Mouse (Mus musculus) adipose tissue, adult 10 weeks (tissue): ENCODE measurements around the gene Sertad1. TPM values are rescaled to one million over a fixed set of nuclear protein-coding genes. Genes with fewer than 3 reads are reported as not detected.

Source experiments
- polyA plus RNA-seq: library from polyadenylated mRNA; stranded (reverse); fragments of 350-450 nt; fragmentation: Illumina TruSeq; extraction: RNeasy Lipid Tissue Mini Kit (QIAGEN cat#74804); gene quantifications from one replicate; pipeline ENCODE4 v1.2.3, GENCODE M21; 2014; ENCODE audit warnings: low read depth, low replicate concordance

Sertad1 gene
- 16.7 TPM for polyA plus RNA-seq

DNA sequence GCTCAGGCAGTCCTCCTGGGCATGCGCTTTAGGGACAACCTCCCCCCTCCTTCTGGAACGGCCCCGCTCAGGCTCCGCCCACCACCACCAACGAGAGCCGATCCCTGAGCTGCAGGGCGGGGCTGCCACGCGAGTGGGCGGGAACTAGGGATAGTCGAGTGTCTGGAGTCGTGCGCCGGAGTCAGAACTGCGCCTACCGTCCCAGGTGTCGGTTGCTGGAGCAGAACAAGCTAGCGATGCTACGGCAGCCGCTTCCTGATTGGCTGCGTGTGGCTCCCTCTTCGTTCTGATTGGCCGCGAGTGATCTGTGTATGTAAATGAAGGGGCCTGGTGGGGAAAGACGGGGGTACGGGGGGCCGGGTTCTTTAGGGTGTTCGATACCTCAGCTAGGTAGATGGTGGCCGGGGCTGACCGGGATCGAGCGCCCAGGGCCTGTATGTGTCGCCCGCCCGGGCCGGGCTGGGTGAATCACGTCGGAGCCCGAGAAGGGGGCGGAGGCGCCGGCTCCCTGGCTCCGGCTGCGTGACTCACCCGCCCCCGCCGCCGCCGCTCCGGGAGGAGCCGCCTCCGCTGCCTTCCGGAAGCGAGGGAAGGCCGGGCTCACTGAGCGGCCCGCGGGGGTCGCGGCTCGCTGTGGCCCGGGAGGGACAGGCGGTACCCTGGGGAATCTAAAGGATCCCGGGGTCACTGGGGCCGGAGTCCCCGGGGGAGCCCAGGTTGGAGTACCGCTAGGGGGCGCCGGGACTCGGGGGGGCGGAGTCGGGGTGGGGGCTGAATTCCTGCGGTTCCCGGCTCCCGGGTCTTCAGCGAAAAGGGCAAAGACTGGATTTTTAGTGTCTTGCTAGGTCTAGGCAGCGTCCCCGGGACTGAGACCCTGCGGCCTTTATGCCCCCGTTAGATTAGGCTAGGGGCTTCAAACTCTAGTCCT, at the start of gene Sertad1:
Sertad1 (plus strand) TSS at position 141 of the 928 bp plus-strand sequence.

DNA sequence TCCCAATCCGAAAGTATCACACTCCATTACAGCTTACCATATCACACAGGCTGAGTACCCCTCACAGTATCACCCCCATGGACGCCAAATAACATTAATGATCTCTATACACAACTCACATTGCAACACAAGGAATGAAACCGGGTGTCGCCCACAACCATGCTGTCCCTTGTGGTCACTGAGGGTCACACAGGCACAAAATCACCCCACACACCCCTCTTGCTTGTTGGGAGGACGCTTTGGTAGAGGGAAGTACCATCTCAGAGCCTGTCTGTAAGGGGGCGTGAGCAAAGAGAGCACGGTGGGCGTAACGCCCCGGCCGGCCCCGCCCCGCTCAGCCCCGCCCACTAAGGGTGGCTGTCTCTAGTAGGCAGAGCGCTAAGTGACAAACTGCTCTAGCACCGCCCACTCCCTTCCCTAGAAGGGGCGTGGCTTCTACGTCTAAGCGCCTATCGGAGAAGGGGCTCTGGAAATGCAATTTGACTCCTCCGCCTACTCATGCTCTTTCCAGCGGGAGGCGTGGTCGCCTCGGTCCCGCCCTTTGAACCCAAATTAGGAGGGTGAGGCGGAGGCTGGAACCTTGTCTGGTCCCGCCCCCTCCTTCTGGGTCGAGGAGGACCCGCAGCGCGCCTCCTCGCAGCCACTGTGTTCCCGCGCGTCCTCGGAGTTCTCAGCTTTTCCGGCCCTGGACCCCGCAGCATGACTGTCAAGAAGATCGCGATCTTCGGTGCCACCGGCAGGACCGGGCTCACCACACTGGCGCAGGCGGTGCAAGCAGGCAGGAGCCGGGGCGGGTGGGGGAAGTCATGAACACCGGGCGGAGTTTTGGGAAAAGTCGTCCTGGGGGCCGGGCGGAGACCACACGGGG, 39.1 kb upstream of the Sertad1 start, which contains the start of the genes Sptbn4 and Blvrb:
Sptbn4 (minus strand) TSS at position 268 of the 868 bp plus-strand sequence.
Blvrb (plus strand) TSS at position 560 of the 868 bp plus-strand sequence.

DNA sequence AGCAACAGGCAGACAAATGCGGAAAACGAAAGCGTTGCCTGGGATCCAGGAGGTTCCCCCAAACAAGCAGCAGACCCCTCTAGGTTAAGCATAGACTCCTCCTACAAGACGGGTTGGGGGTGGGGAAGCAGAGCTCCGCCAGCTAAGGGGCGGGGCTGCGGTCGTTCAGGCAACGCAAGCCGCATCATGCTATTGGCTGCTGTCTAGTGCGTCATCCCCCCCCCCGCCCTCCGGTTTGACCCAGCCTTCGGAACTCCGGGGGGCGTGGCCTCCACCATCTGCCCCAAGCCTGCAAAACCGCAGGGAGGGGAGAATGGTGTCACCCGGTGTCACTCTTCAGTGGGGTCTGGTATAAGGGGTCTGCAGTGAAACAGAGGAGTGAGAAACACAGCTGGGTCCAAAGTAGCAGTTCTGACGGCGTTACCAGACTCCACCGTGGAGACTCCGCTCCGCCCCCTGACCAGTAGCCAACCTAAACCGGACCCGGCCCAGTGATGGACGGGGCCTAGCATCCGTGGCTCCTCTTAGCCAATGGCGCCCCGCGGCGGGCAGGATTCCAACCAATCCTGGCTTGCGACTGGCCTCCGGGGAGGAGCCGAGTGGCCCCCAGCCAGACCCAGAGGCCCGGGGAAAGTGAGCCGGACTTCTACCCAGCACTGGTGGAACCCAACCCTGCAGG, 13.4 kb upstream of the Sertad1 start, which contains the start of gene Sertad3:
Sertad3 (plus strand) TSS at position 613 of the 679 bp plus-strand sequence.

DNA sequence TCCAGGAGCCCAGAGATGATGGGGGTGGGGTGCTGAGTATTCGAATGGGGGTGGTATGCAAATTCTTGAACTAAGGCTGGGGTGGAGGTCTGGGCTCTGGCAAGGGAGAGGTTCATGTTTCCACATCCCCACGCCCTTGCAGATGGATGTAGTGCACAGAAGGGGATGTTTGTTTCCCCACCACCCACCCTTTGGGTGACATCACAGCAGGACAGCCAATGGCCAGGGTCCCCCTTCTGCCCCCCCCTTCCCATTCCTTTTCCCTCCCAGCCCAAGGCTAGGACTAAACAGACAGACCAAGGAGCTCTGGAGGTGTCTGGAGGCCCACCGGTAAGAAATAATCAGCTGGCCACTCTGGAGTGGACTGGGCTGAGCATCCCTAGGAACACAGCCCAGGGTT, 12.3 kb downstream of the Sertad1 start, which contains the start of gene Prx:
Prx (plus strand) TSS at position 289 of the 400 bp plus-strand sequence.

DNA sequence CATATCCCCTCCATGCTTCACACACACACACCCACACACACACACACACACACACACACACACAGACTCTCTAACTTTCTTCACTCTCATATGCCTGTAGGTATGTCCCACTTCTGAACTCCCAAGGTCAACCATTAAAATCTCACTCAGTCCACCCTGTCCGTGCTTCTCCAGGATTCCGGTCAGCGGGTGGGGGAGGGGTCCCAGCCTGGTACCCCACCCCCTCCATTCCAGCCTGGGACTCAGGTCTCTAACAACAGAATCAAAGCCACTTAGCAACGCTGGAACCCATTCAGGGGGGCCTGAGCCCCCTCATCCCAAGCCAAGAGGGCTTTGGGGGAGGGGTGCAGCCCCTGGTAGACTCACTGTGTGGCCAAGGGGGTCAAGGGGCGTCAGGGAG, 36.3 kb downstream of the Sertad1 start, which contains the start of gene Hipk4:
Hipk4 (plus strand) TSS at position 301 of the 400 bp plus-strand sequence.

Other genes starting within 250 kb of the Sertad1 start
- gene Numbl, start 228.5 kb upstream of the Sertad1 start, polyA plus RNA-seq = 11.0 TPM
- 175 TPM for gene Ltbp4, start 149.2 kb upstream of the Sertad1 start, polyA plus RNA-seq
- 27.0 TPM for gene Shkbp1, start 130.9 kb upstream of the Sertad1 start, polyA plus RNA-seq
- 1.2 TPM for gene Gm20479, start 129.5 kb upstream of the Sertad1 start, polyA plus RNA-seq
- 0.56 TPM for gene Sptbn4, start 39.2 kb upstream of the Sertad1 start, polyA plus RNA-seq
- 56.7 TPM for gene Blvrb, start 38.9 kb upstream of the Sertad1 start, polyA plus RNA-seq
- 7.5 TPM for gene Sertad3, start 13.1 kb upstream of the Sertad1 start, polyA plus RNA-seq
- 2.0 TPM for gene Prx, start 12.4 kb downstream of the Sertad1 start, polyA plus RNA-seq
- 1.7 TPM for gene Hipk4, start 36.4 kb downstream of the Sertad1 start, polyA plus RNA-seq
- gene Pld3, start 66.3 kb downstream of the Sertad1 start, polyA plus RNA-seq = 98.1 TPM
- gene 2310022A10Rik, start 66.3 kb downstream of the Sertad1 start, polyA plus RNA-seq = 13.5 TPM
- 123 TPM for gene Akt2, start 104.6 kb downstream of the Sertad1 start, polyA plus RNA-seq
- not detected for gene Ttc9b, start 167.0 kb downstream of the Sertad1 start, polyA plus RNA-seq
- gene Map3k10, start 187.7 kb downstream of the Sertad1 start, polyA plus RNA-seq = 15.8 TPM
- gene Zfp607b, start 202.4 kb downstream of the Sertad1 start, polyA plus RNA-seq = 2.6 TPM
- 8.6 TPM for gene Zfp60, start 244.5 kb downstream of the Sertad1 start, polyA plus RNA-seq